Mouse (Mus musculus) embryo, embryonic 10.5 days (tissue): ENCODE measurements at regions not wholly inside any gene's neighbourhood (a gene's known extent, or its start where the extent isn't known, plus 50 kb on each side); places are given as distances from the start of the nearest gene placed in this dataset.

Source experiments
- DNase-seq: peaks from one replicate; pipeline ENCODE4 v3.0.0-alpha.2; 2015; ENCODE audit warnings: low spot score

DNA sequence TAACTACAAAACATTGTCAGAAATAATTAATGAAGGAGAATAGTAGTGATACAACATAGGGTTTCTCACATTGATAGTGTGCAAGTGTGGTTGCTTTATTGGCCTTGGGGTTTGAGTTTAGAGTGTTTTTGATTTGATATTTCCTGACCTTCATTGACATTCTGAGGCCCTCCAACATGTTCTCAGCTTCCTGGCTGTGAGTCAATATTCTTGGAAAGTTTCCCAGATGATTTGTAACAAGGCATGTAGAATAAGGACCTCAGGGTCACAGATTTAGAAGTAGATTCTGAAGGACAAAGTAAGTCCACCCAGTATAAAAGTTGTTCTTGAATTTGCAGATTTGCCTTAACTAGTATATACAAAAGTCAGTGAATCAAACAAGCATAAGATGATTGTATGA, 969.7 kb upstream of the Pcdh9 start:
- no peak for DNase-seq

DNA sequence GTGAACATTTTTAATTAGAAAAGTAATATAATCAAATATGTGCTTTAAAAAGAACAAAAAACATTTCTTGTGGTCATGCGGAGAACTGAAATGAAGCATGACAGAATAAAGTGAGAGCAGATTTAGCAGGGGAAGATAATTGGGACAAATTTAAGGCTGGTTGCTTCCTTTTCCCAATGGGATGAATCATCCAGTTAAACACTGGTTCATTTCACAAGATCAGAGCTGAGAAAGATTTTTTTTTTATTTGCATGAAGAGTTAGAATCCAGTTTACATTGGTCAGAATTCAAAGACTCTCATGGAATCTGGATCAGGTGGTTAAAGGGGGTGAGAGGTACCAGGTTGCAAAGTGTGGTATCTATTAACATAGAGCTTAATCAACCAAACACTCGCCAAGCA, 978.5 kb upstream of the Pcdh9 start:
- no peak for DNase-seq

DNA sequence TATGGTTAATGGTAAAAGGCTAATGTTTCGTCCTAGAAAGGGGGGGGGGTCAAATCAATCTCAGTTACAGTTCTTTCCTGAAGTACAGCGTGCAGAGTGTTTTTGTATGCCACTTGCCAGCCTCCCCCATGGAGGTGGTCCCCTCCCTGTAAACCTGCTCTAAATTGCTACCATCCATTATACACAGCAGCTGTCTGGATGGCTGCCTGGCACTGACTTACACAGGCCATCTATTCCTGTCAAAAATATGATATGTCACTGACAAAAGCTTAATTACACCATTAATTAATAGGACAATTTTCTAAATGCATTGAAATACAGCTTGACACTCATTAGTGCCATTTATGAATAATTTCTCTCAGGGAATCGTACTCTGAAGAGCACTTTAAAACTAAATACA, 995.0 kb upstream of the 4921530L21Rik start:
- DNase-seq: no peak

DNA sequence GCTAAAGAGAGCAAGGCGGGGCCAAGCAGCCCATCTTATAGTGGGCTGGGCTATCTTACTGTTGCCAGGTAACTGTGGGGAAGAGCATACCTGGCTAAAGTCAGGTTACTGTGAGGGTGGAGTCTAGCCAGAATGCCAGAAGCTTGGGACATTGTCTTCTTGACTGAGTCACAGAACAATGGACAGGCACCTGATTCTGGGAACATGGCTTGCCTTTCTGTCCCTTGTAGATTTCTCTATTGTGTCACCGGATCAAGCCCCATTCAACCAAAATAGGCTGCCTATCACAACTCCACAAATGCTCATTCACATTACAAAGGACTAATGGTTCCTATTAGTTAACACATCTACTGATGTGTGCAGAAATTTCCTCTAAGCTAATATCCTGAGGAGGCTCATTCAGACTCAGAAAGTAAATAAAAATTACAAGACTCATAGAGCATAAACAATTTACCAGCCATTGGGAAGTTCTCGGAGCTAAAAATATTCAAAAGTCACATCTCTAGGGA, 985.7 kb upstream of the 4921530L21Rik start:
- no peak for DNase-seq

DNA sequence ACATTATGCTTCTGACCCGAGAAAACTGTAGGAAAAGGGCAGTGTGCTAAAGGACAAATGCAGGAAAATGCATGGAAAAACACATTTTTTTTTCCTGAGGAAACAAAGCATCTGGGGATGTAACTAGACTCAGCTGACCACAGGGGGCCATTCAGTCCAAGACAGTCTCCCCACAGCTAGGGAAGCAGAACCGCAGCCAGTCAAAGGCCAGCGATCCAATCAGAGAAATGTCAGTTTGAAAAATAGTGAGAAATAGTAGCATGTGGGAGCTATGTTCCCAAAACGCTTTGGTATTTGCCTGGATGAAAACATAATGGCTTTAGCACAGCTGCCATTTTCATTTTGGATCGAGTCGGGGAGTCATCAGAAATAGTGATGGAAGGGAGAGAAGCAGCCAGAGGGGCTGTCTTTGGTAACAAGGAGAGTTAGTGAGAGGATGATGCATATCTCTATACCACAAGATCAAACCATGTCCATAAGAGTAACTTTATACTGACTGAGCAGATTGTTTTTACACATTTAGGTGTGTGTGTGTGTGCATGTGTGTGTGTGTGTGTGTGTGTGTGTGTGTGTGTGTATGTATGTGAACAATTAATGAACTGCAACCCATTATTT, 982.3 kb upstream of the 4921530L21Rik start:
- DNase-seq: peak; percentile 36

DNA sequence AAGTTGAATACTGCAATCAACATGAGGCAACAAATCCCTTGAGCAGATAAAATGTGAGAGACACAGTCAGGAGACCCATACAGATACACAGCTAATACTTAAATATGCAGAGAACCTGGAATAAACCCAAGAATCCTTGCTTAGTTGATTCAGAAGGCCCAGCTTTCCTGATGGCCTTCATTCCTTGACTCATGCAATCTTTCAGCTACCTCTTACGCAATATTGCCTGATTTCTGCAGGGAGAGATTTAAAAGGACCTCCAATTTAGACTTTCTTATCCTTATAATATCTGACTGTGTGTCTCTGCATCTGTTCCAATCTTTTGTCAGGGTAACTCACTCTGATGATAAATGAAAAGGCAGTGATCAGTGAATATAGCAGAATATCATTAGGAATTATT, 968.7 kb upstream of the 4921530L21Rik start:
- DNase-seq: no peak

DNA sequence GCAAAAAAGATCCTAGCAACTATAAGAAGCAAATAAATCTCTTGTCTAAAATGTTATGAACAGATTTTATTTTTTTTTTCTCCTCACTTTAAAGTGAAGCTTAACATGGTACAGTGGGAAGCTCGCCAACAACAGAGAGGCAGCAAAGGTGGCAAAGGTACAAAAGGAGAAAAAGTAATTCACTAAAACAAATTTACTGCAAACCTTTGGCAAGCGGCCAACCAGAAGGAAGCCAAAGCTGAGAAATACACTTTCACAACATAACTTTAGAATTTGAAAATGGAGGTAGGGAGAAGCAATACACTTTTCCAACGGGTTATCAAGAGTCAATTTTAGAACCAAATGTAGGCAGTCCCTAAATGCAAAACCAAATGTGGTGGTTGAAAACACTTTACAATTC, 939.6 kb upstream of the 4921530L21Rik start:
- no peak for DNase-seq
